Mouse (Mus musculus): ENCODE results near the gene Gga3. TPM values are rescaled to one million over a fixed set of nuclear protein-coding genes. Genes with fewer than 3 reads are reported as not detected.

Gene Gga3
- polyA plus RNA-seq, 1 experiment: 14.7 TPM

GRCm38 (mm10) chr11:115587984-115588383 is 15.9 kb downstream of the Gga3 start:
- Histone ChIP-seq H3K36me3 (ENCODE audit: control insufficient read depth, insufficient read depth, low read length) (peaks cover 86% of the 10 kb centered on the region), H3K27me3 (ENCODE audit: control insufficient read depth, insufficient read depth, low read length) (no peaks in the 10 kb centered on the region), H3K27ac (ENCODE audit: insufficient read depth, low read depth, low read length) (no peak overlapping the region), H3K4me3 (ENCODE audit: low read depth, low read length) (no peak overlapping the region), H3K4me1 (ENCODE audit: control insufficient read depth, insufficient read depth, insufficient read length, low read length) (peaks cover 10% of the 10 kb centered on the region; the same call in 1 of the 2 replicates)
- no peak for TF ChIP-seq CTCF (IDR thresholded peaks at IDR 0.05; ENCODE audit: extremely low read depth, insufficient read length, insufficient replicate concordance, low read depth, low read length)
- no peak for TF ChIP-seq POLR2A (IDR thresholded peaks at IDR 0.05; ENCODE audit: low read depth, low read length)
- 93% methylated on average over 9 of the region's 9 CpGs for WGBS

- peak overlapping the region; percentile 22; the same call in 1 of the 2 replicates for H3K27ac ChIP-seq (ENCODE audit: insufficient read depth, low read depth, low read length)
- peaks cover 84% of the 10 kb centered on the region for H3K36me3 ChIP-seq (ENCODE audit: control insufficient read depth, insufficient read depth, low read length)
- H3K27me3 ChIP-seq (ENCODE audit: control insufficient read depth, insufficient read depth, low read length): no peaks in the 10 kb centered on the region
- WGBS: 91% methylated on average over 9 of the region's 9 CpGs
- peaks cover 10% of the 10 kb centered on the region; the same call in 1 of the 2 replicates for H3K4me1 ChIP-seq (ENCODE audit: control insufficient read depth, insufficient read depth, insufficient read length, low read length)
- TF ChIP-seq CTCF (IDR thresholded peaks at IDR 0.05; ENCODE audit: extremely low read depth, insufficient read length, insufficient replicate concordance, low read depth, low read length) (no peak), POLR2A (IDR thresholded peaks at IDR 0.05; ENCODE audit: low read depth, low read length) (no peak)
- H3K4me3 ChIP-seq (ENCODE audit: low read depth, low read length): no peak overlapping the region
These were observed 17.4 kb downstream of the Gga3 start for GRCm38 (mm10) chr11:115586403-115586802.

- Histone ChIP-seq H3K27me3 (ENCODE audit: control insufficient read depth, insufficient read depth, low read length) (no peaks in the 10 kb centered on the region), H3K4me3 (ENCODE audit: low read depth, low read length) (no peak overlapping the region), H3K36me3 (ENCODE audit: control insufficient read depth, insufficient read depth, low read length) (peaks cover 81% of the 10 kb centered on the region), H3K27ac (ENCODE audit: insufficient read depth, low read depth, low read length) (peak overlapping the region; percentile 38), H3K4me1 (ENCODE audit: control insufficient read depth, insufficient read depth, insufficient read length, low read length) (peaks cover 10% of the 10 kb centered on the region; the same call in 1 of the 2 replicates)
- TF ChIP-seq CTCF (IDR thresholded peaks at IDR 0.05; ENCODE audit: extremely low read depth, insufficient read length, insufficient replicate concordance, low read depth, low read length) (no peak), POLR2A (IDR thresholded peaks at IDR 0.05; ENCODE audit: low read depth, low read length) (no peak)
- WGBS: 30% methylated on average over 7 of the region's 7 CpGs
These were observed 18.2 kb downstream of the Gga3 start for GRCm38 (mm10) chr11:115585573-115586100.

- Histone ChIP-seq H3K27ac (ENCODE audit: insufficient read depth, low read depth, low read length) (no peak overlapping the region), H3K27me3 (ENCODE audit: control insufficient read depth, insufficient read depth, low read length) (no peaks in the 10 kb centered on the region), H3K36me3 (ENCODE audit: control insufficient read depth, insufficient read depth, low read length) (peaks cover 70% of the 10 kb centered on the region), H3K4me3 (ENCODE audit: low read depth, low read length) (no peak overlapping the region), H3K4me1 (ENCODE audit: control insufficient read depth, insufficient read depth, insufficient read length, low read length) (peaks cover 10% of the 10 kb centered on the region; the same call in 1 of the 2 replicates)
- 84% methylated on average over 10 of the region's 10 CpGs for WGBS
- TF ChIP-seq POLR2A (IDR thresholded peaks at IDR 0.05; ENCODE audit: low read depth, low read length): no peak
- no peak for TF ChIP-seq CTCF (IDR thresholded peaks at IDR 0.05; ENCODE audit: extremely low read depth, insufficient read length, insufficient replicate concordance, low read depth, low read length)
These were observed 19.3 kb downstream of the Gga3 start for GRCm38 (mm10) chr11:115584376-115585073.

GRCm38 (mm10) chr11:115582913-115583606 is 20.8 kb downstream of the Gga3 start:
- Histone ChIP-seq H3K4me1 (ENCODE audit: control insufficient read depth, insufficient read depth, insufficient read length, low read length) (peaks cover 10% of the 10 kb centered on the region; the same call in 1 of the 2 replicates), H3K27ac (ENCODE audit: insufficient read depth, low read depth, low read length) (no peak overlapping the region), H3K27me3 (ENCODE audit: control insufficient read depth, insufficient read depth, low read length) (no peaks in the 10 kb centered on the region), H3K4me3 (ENCODE audit: low read depth, low read length) (no peak overlapping the region), H3K36me3 (ENCODE audit: control insufficient read depth, insufficient read depth, low read length) (peaks cover 65% of the 10 kb centered on the region)
- TF ChIP-seq POLR2A (IDR thresholded peaks at IDR 0.05; ENCODE audit: low read depth, low read length): no peak
- TF ChIP-seq CTCF (IDR thresholded peaks at IDR 0.05; ENCODE audit: extremely low read depth, insufficient read length, insufficient replicate concordance, low read depth, low read length): no peak
- WGBS: 73% methylated on average over 10 of the region's 10 CpGs

- peaks cover 36% of the 10 kb centered on the region for H3K36me3 ChIP-seq (ENCODE audit: control insufficient read depth, insufficient read depth, low read length)
- TF ChIP-seq CTCF (IDR thresholded peaks at IDR 0.05; ENCODE audit: extremely low read depth, insufficient read length, insufficient replicate concordance, low read depth, low read length) (no peak), POLR2A (IDR thresholded peaks at IDR 0.05; ENCODE audit: low read depth, low read length) (no peak)
- no peaks in the 10 kb centered on the region for H3K4me1 ChIP-seq (ENCODE audit: control insufficient read depth, insufficient read depth, insufficient read length, low read length)
- no peak overlapping the region for H3K27ac ChIP-seq (ENCODE audit: insufficient read depth, low read depth, low read length)
- H3K4me3 ChIP-seq (ENCODE audit: low read depth, low read length): no peak overlapping the region
- no peaks in the 10 kb centered on the region for H3K27me3 ChIP-seq (ENCODE audit: control insufficient read depth, insufficient read depth, low read length)
These were observed 24.8 kb downstream of the Gga3 start for GRCm38 (mm10) chr11:115579080-115579479.

GRCm38 (mm10) chr11:115564961-115565360 is 38.9 kb downstream of the Gga3 start:
- 7% methylated on average over 7 of the region's 7 CpGs for WGBS
- TF ChIP-seq CTCF (IDR thresholded peaks at IDR 0.05; ENCODE audit: extremely low read depth, insufficient read length, insufficient replicate concordance, low read depth, low read length) (no peak), POLR2A (IDR thresholded peaks at IDR 0.05; ENCODE audit: low read depth, low read length) (no peak)
- Histone ChIP-seq H3K4me3 (ENCODE audit: low read depth, low read length) (no peak overlapping the region; the same call in 1 of the 2 replicates), H3K4me1 (ENCODE audit: control insufficient read depth, insufficient read depth, insufficient read length, low read length) (no peaks in the 10 kb centered on the region), H3K36me3 (ENCODE audit: control insufficient read depth, insufficient read depth, low read length) (peaks cover 17% of the 10 kb centered on the region), H3K27me3 (ENCODE audit: control insufficient read depth, insufficient read depth, low read length) (no peaks in the 10 kb centered on the region), H3K27ac (ENCODE audit: insufficient read depth, low read depth, low read length) (no peak overlapping the region)
